Mouse (Mus musculus) spleen, postnatal 4 days (tissue): ENCODE data around the gene Fyn.

Source experiments
- DNase-seq, 2 experiments: peaks; one replicate each; pipeline ENCODE4 v3.0.0; 2022; ENCODE audit warnings: low spot score in 2 of 2

Gene Fyn

GRCm38 (mm10) chr10:39378025-39378603 lies 9.5 kb downstream of the Fyn start:
- no peak for DNase-seq

GRCm38 (mm10) chr10:39379287-39379686 lies 10.6 kb downstream of the Fyn start:
- DNase-seq: no peak

- DNase-seq: peak in 1 of 2 experiments; percentile 3
Measured at GRCm38 (mm10) chr10:39379721-39380370, 11.2 kb downstream of the Fyn start.

GRCm38 (mm10) chr10:39385259-39385658 lies 16.6 kb downstream of the Fyn start:
- no peak for DNase-seq

- no peak for DNase-seq
Measured at GRCm38 (mm10) chr10:39386203-39386602, 17.5 kb downstream of the Fyn start.

- no peak for DNase-seq
Measured at GRCm38 (mm10) chr10:39387024-39387423, 18.4 kb downstream of the Fyn start.

- DNase-seq: no peak
Measured at GRCm38 (mm10) chr10:39387556-39387955, 18.9 kb downstream of the Fyn start.

GRCm38 (mm10) chr10:39388144-39388543 lies 19.5 kb downstream of the Fyn start:
- DNase-seq: no peak

- no peak for DNase-seq
Measured at GRCm38 (mm10) chr10:39389451-39389891, 20.8 kb downstream of the Fyn start.

GRCm38 (mm10) chr10:39390541-39390940 lies 21.9 kb downstream of the Fyn start:
- DNase-seq: no peak

- no peak for DNase-seq
Measured at GRCm38 (mm10) chr10:39392900-39393483, 24.3 kb downstream of the Fyn start.

- DNase-seq: no peak
Measured at GRCm38 (mm10) chr10:39395544-39395943, 26.9 kb downstream of the Fyn start.

- DNase-seq: no peak
Measured at GRCm38 (mm10) chr10:39398924-39399323, 30.3 kb downstream of the Fyn start.

GRCm38 (mm10) chr10:39400155-39400554 lies 31.5 kb downstream of the Fyn start:
- DNase-seq: no peak

GRCm38 (mm10) chr10:39402487-39402886 lies 33.8 kb downstream of the Fyn start:
- no peak for DNase-seq

GRCm38 (mm10) chr10:39403706-39404105 lies 35.1 kb downstream of the Fyn start:
- DNase-seq: no peak

- no peak for DNase-seq
Measured at GRCm38 (mm10) chr10:39404175-39404574, 35.5 kb downstream of the Fyn start.

GRCm38 (mm10) chr10:39405982-39406797 lies 37.5 kb downstream of the Fyn start:
- no peak for DNase-seq

- no peak for DNase-seq
Measured at GRCm38 (mm10) chr10:39406798-39407189, 38.1 kb downstream of the Fyn start.

GRCm38 (mm10) chr10:39407553-39407952 lies 38.9 kb downstream of the Fyn start:
- no peak for DNase-seq

- no peak for DNase-seq
Measured at GRCm38 (mm10) chr10:39409602-39410001, 40.9 kb downstream of the Fyn start.

- peak in 1 of 2 experiments; percentile 53 for DNase-seq
Measured at GRCm38 (mm10) chr10:39410151-39410649, 41.5 kb downstream of the Fyn start.
